Mouse (Mus musculus) heart, embryonic 14.5 days (tissue): Measurements from ENCODE around the gene Hoxd11. TPM values are rescaled to one million over a fixed set of nuclear protein-coding genes. Genes with fewer than 3 reads are reported as not detected.
A peak's percentile ranks its signal among the peaks of the same experiment; 100 is the strongest.

Experiments used
- ATAC-seq: fragments of 200-750 bp; cut with Nextera tagmentation; 2 replicates; pipeline ENCODE4 v1.8.0; 2017; ENCODE audit warnings: low read depth, moderate TSS enrichment; ENCODE audit not compliant: insufficient number of reproducible peaks, insufficient read depth, low FRiP score
- H3K27ac ChIP-seq, 2 experiments: fragments of 200-500 bp in 1 of 2; fragments of 300-500 bp in 1 of 2; sonication (generic) in 1 of 2; replicated peaks in 1 of 2; 2 replicates each; pipeline ENCODE4 v1.5.1; 2012 to 2014; ENCODE audit warnings: low read depth in 2 of 2, low read length in 2 of 2, control low read depth in 1 of 2, mild to moderate bottlenecking in 1 of 2, mixed read lengths in 1 of 2; ENCODE audit not compliant: control insufficient read depth in 1 of 2, insufficient read depth in 1 of 2
- H3K27me3 ChIP-seq: fragments of 300-500 bp; sonication (generic); 2 replicates; pipeline ENCODE4 v1.6.1; 2014; ENCODE audit warnings: mild to moderate bottlenecking, low read length, control low read depth; ENCODE audit not compliant: control insufficient read depth, insufficient read depth
- H3K36me3 ChIP-seq: fragments of 300-500 bp; sonication (generic); 2 replicates; pipeline ENCODE4 v1.6.1; 2014; ENCODE audit warnings: mild to moderate bottlenecking, control low read depth, low read length, mixed read lengths; ENCODE audit not compliant: control insufficient read depth, insufficient read depth
- H3K4me1 ChIP-seq, 2 experiments: fragments of 200-500 bp in 1 of 2; fragments of 300-500 bp in 1 of 2; sonication (generic) in 1 of 2; 2 replicates each; pipeline ENCODE4 v1.6.1; 2012 to 2014; ENCODE audit warnings: low read length in 2 of 2, control low read depth in 1 of 2, mixed read lengths in 1 of 2; ENCODE audit not compliant: control insufficient read depth in 2 of 2, insufficient read depth in 2 of 2
- H3K4me2 ChIP-seq: fragments of 300-500 bp; sonication (generic); 2 replicates; pipeline ENCODE4 v1.6.1; 2014; ENCODE audit warnings: mild to moderate bottlenecking, low read length
- H3K4me3 ChIP-seq, 2 experiments: fragments of 200-500 bp in 1 of 2; fragments of 300-500 bp in 1 of 2; sonication (generic) in 1 of 2; 2 replicates each; pipeline ENCODE4 v1.5.1; 2012 to 2014; ENCODE audit warnings: low read length in 2 of 2, mild to moderate bottlenecking in 2 of 2, control low read depth in 1 of 2, low read depth in 1 of 2, moderate library complexity in 1 of 2; ENCODE audit not compliant: control insufficient read depth in 1 of 2, insufficient read depth in 1 of 2
- H3K9ac ChIP-seq: fragments of 300-500 bp; sonication (generic); 2 replicates; pipeline ENCODE4 v1.6.1; 2014; ENCODE audit warnings: mild to moderate bottlenecking, low read length
- H3K9me3 ChIP-seq: fragments of 300-500 bp; sonication (generic); 2 replicates; pipeline ENCODE4 v1.6.1; 2016; ENCODE audit warnings: low read length, control low read depth; ENCODE audit not compliant: control insufficient read depth
- WGBS: fragments of 180-500 bp; shearing (Covaris S2); extraction: QIAGEN DNeasy Blood & Tissue Kit; methylation state at CpG from one replicate; pipeline ENCODE4 v1.1.7; 2014; 5-methylcytosine and 5-hydroxymethylcytosine counted together
- polyA plus RNA-seq: library from polyadenylated mRNA; unstranded; fragments of >200 nt; fragmentation: Nextera tagmentation; extraction: Ambion mirVana; gene quantifications from 2 replicates; pipeline ENCODE4 v1.2.1, GENCODE M21; 2014

Hoxd11 gene
- not detected in 2 replicates for polyA plus RNA-seq

GRCm38 (mm10) chr2:74678891-74679595, at the start of gene Hoxd11:
TSS of gene Hoxd11 (plus strand) at chr2:74679557.
- WGBS: 2% methylated on average over 15 of the region's 15 CpGs
- Histone ChIP-seq H3K36me3 (no peaks in the 10 kb centered on the region), H3K9ac (no peak within 1 kb of the TSS), H3K27ac (no peak within 1 kb of the TSS), H3K27me3 (peaks cover 100% of the 10 kb centered on the region), H3K4me3 (peak within 1 kb of the TSS in 1 of 2 experiments; percentile 6; a peak in 2 of 4 replicates), H3K9me3 (no peaks in the 10 kb centered on the region), H3K4me1 (peaks cover 0 to 14% of the 10 kb centered on the region in 2 experiments; a peak in 1 of 4 replicates), H3K4me2 (no peak within 1 kb of the TSS)
- no peak for ATAC-seq

DNA sequence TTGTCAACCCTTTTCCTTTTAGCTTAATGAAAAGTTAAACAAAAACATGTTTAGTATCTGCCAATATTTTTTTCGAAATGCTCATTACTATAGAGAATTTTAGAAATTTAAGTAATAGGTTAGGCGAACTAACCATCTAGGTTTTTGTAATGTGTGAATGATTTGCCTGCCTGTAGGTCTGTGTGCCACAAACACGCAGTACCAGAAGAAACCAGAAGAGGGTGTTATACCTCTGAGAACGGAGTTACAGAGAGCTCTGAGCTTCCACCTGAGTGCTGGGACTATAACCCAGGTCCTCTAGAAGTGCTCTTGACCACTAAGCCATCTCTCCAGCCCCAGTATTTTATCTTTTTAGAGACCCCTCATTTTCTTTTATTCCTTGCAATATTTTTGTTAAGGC, 43.9 kb upstream of the Hoxd11 start:
- H3K9ac ChIP-seq: no peak overlapping the region
- no peaks in the 10 kb centered on the region for H3K4me1 ChIP-seq
- H3K27me3 ChIP-seq: no peaks in the 10 kb centered on the region
- 62% methylated on average over 4 of the region's 4 CpGs for WGBS
- no peak overlapping the region for H3K4me3 ChIP-seq
- ATAC-seq: no peak
- no peak overlapping the region for H3K27ac ChIP-seq
- H3K36me3 ChIP-seq: no peaks in the 10 kb centered on the region
- H3K4me2 ChIP-seq: no peak overlapping the region
- no peaks in the 10 kb centered on the region for H3K9me3 ChIP-seq

GRCm38 (mm10) chr2:74642431-74642830, 36.9 kb upstream of the Hoxd11 start:
- H3K9me3 ChIP-seq: no peaks in the 10 kb centered on the region
- no peak overlapping the region for H3K27ac ChIP-seq
- no peak overlapping the region for H3K4me3 ChIP-seq
- ATAC-seq: no peak
- H3K36me3 ChIP-seq: no peaks in the 10 kb centered on the region
- peaks cover 41% of the 10 kb centered on the region for H3K27me3 ChIP-seq
- no peaks in the 10 kb centered on the region for H3K4me1 ChIP-seq
- no peak overlapping the region for H3K9ac ChIP-seq
- no peak overlapping the region for H3K4me2 ChIP-seq
- 68% methylated on average over 5 of the region's 5 CpGs for WGBS

- Histone ChIP-seq H3K9ac (no peak overlapping the region), H3K4me2 (no peak overlapping the region), H3K36me3 (no peaks in the 10 kb centered on the region), H3K27me3 (peaks cover 73% of the 10 kb centered on the region), H3K27ac (no peak overlapping the region), H3K4me1 (no peaks in the 10 kb centered on the region), H3K4me3 (no peak overlapping the region), H3K9me3 (no peaks in the 10 kb centered on the region)
- WGBS: 70% methylated on average over 3 of the region's 3 CpGs
- ATAC-seq: no peak
These were observed 33.7 kb upstream of the Hoxd11 start for GRCm38 (mm10) chr2:74645631-74646030.

DNA sequence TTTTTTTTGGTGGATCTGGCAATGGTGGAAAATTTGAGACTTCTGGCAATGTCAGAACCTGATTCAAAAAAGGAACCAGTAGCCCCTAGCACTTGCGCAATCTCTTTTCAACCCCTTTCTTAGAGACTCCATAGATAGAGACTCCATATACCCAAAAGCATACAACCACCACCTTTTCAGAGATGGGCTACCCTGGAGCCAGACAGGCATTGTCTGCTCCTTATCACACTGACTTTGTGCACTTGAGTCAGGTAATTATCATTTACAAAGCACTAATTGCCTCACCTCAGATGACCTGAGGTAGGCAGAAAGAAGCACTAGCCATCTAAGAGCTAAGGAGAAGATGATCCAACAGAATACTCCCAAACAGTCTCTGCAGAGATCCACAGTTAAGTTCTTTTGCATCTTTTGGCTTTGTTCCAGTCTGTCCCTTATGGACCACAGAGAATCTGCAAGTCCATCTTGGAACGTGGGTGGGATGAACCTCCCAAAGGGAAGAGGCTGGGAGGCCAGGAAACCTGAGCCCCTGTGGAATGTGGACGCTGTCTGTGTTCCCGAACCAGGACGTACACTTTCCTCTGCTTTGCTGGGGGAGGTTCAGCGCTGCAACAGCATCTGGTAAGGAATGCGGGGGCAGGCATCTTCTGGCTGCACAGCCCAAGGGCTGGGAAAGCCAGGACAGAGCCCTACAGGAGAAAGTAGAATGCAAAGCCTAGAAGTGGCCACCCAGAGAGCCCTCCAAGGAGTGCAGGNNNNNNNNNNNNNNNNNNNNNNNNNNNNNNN, 32.1 kb upstream of the Hoxd11 start:
- Histone ChIP-seq H3K9me3 (no peaks in the 10 kb centered on the region), H3K9ac (no peak overlapping the region), H3K4me3 (no peak overlapping the region), H3K4me1 (no peaks in the 10 kb centered on the region), H3K36me3 (no peaks in the 10 kb centered on the region), H3K27me3 (peaks cover 89% of the 10 kb centered on the region), H3K4me2 (no peak overlapping the region), H3K27ac (no peak overlapping the region)
- WGBS: 16% methylated on average over 7 of the region's 7 CpGs
- no peak for ATAC-seq

DNA sequence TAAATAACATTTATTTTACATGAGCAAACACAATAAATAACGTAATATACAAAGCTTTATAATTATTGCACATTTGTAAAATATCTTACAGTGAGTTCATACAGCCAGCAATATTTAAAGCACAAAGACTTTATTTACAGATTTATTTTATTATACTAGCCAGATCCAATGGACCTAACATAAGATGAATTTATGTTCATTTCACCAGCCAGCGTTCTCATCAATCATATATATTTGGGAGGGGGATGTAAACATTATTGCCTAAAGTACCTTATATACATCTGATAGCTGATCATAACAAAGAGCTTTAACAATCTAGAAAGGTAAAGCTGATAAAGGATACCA, 26.4 kb upstream of the Hoxd11 start:
- Histone ChIP-seq H3K9me3 (no peaks in the 10 kb centered on the region), H3K27ac (no peak overlapping the region), H3K4me2 (no peak overlapping the region), H3K27me3 (peaks cover 92% of the 10 kb centered on the region), H3K9ac (no peak overlapping the region), H3K36me3 (no peaks in the 10 kb centered on the region), H3K4me1 (peaks cover 0 to 6% of the 10 kb centered on the region in 2 experiments; a peak in 1 of 4 replicates), H3K4me3 (no peak overlapping the region)
- WGBS: 35% methylated on average over 2 of the region's 2 CpGs
- no peak for ATAC-seq

GRCm38 (mm10) chr2:74653781-74654535, 25.4 kb upstream of the Hoxd11 start:
- no peak for ATAC-seq
- H3K36me3 ChIP-seq: no peaks in the 10 kb centered on the region
- no peak overlapping the region for H3K4me3 ChIP-seq
- 12% methylated on average over 17 of the region's 17 CpGs for WGBS
- H3K27ac ChIP-seq: no peak overlapping the region
- H3K9me3 ChIP-seq: no peaks in the 10 kb centered on the region
- H3K4me1 ChIP-seq: peaks cover 0 to 6% of the 10 kb centered on the region in 2 experiments; a peak in 1 of 4 replicates
- peaks cover 88% of the 10 kb centered on the region for H3K27me3 ChIP-seq
- H3K9ac ChIP-seq: no peak overlapping the region
- H3K4me2 ChIP-seq: no peak overlapping the region
